Mouse (Mus musculus) forebrain, embryonic 16.5 days (tissue): ENCODE data around the gene Ccdc6. TPM values are rescaled to one million over a fixed set of nuclear protein-coding genes. Genes with fewer than 3 reads are reported as not detected.
A peak's percentile ranks its signal among the peaks of the same experiment; 100 is the strongest.

Experiments used
- ATAC-seq: fragments of 200-750 bp; cut with Nextera tagmentation; 2 replicates; pipeline ENCODE4 v1.8.0; 2017; ENCODE audit warnings: mild to moderate bottlenecking, moderate library complexity
- H3K27ac ChIP-seq: fragments of 300-500 bp; sonication (generic); 2 replicates; pipeline ENCODE4 v1.5.1; 2014; ENCODE audit warnings: low read length, control low read depth
- H3K27me3 ChIP-seq: fragments of 300-500 bp; sonication (generic); replicated peaks from 2 replicates; pipeline ENCODE4 v1.6.1; 2014; ENCODE audit warnings: low read length; ENCODE audit not compliant: control insufficient read depth, insufficient read depth
- H3K36me3 ChIP-seq: fragments of 300-500 bp; sonication (generic); 2 replicates; pipeline ENCODE4 v1.6.1; 2014; ENCODE audit not compliant: control insufficient read depth, insufficient read depth
- H3K4me1 ChIP-seq: fragments of 300-500 bp; sonication (generic); replicated peaks from 2 replicates; pipeline ENCODE4 v1.6.1; 2014; ENCODE audit warnings: low read length; ENCODE audit not compliant: control insufficient read depth, insufficient read depth
- H3K4me2 ChIP-seq: fragments of 300-500 bp; sonication (generic); 2 replicates; pipeline ENCODE4 v1.6.1; 2014; ENCODE audit warnings: mild to moderate bottlenecking, low read length, control low read depth
- H3K4me3 ChIP-seq: fragments of 300-500 bp; sonication (generic); replicated peaks from 2 replicates; pipeline ENCODE4 v1.5.1; 2014; ENCODE audit warnings: mild to moderate bottlenecking, low read length, control low read depth
- H3K9ac ChIP-seq: fragments of 300-500 bp; sonication (generic); replicated peaks from 2 replicates; pipeline ENCODE4 v1.6.1; 2014; ENCODE audit warnings: low read depth, low read length, control low read depth
- H3K9me3 ChIP-seq: fragments of 300-500 bp; sonication (generic); 2 replicates; pipeline ENCODE4 v1.6.1; 2016; ENCODE audit warnings: low read length; ENCODE audit not compliant: control insufficient read depth
- WGBS: fragments of 180-500 bp; shearing (Covaris S2); extraction: QIAGEN DNeasy Blood & Tissue Kit; methylation state at CpG from one replicate; pipeline ENCODE4 v1.1.7; 2014; 5-methylcytosine and 5-hydroxymethylcytosine counted together
- polyA plus RNA-seq: library from polyadenylated mRNA; unstranded; fragments of >200 nt; fragmentation: Nextera tagmentation; extraction: Ambion mirVana; gene quantifications from 2 replicates; pipeline ENCODE4 v1.2.1, GENCODE M21; 2015

The Ccdc6 gene
- polyA plus RNA-seq, 1 experiment from 2014 or later = 18.1 TPM

DNA sequence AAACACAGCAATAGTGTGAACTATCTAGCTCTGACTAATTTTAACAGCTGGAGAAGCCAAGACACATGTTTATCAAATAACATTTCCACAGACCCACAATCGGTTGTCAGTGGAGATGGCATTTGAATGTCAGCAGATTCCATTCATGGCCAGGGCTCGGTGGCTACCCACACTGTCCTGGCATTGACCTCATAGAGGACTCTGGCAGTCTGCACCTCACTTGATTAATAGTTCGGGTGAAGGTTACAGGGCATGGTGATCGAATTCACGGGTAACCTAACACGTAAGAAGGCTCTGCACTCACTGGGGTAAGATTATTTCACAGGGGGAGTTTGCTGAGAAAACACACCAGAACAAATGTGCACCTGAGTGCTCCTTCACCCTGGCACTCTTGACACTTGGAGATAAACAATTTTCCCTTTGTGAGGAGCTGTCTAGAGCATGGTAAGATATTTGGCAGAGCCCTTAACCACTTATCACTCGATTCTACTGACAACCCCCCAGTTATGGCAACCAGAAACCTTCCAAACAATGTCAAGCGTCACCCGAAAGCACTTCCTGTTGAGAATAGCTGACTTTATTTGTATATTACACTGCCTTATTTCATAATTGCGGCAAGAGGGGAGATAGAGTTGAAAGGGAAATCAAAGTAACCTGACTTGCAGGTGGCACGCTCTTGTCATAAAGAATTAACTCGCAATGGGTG is 11.5 kb upstream of the Ccdc6 start:
- Histone ChIP-seq H3K36me3 (no peaks in the 10 kb centered on the region), H3K4me3 (no peak overlapping the region), H3K9ac (no peak overlapping the region), H3K27me3 (no peaks in the 10 kb centered on the region), H3K4me2 (no peak overlapping the region), H3K4me1 (0 out of 2 replicates have a peak, but pooled peaks cover 4% of the 10 kb centered on the region), H3K27ac (no peak overlapping the region), H3K9me3 (no peaks in the 10 kb centered on the region)
- 86% methylated on average over 12 of the region's 12 CpGs for WGBS
- ATAC-seq = no peak

DNA sequence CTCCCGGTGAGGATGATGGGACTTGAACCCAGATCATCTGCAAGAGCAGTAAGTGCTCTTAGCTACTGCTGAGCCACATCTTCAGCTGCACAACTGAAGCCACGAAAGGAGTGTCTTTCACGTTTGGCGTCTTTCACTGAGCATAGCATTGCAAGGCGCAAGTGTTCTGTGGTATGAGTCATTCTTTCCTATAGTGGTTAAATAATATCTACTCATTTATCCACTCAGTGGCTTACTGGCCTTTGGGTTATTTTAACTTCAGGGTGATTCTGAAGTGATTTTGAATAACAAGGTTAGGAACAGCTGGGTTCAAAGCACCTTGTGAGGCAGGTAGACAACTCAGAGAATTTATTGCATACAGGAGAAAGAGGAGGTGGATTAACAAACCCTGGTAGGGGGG is 8.1 kb upstream of the Ccdc6 start:
- H3K4me3 ChIP-seq = no peak overlapping the region
- H3K4me2 ChIP-seq = no peak overlapping the region
- H3K27me3 ChIP-seq = no peaks in the 10 kb centered on the region
- H3K9me3 ChIP-seq = no peaks in the 10 kb centered on the region
- H3K4me1 ChIP-seq = no peaks in the 10 kb centered on the region
- WGBS = 90% methylated on average over 5 of the region's 5 CpGs
- no peak for ATAC-seq
- no peak overlapping the region for H3K9ac ChIP-seq
- no peaks in the 10 kb centered on the region for H3K36me3 ChIP-seq
- no peak overlapping the region for H3K27ac ChIP-seq

GRCm38 (mm10) chr10:70091876-70092462 is 5.0 kb upstream of the Ccdc6 start:
- Histone ChIP-seq H3K36me3 (no peaks in the 10 kb centered on the region), H3K4me1 (peaks cover 12% of the 10 kb centered on the region), H3K9ac (no peak overlapping the region), H3K4me3 (no peak overlapping the region), H3K27ac (no peak overlapping the region), H3K4me2 (no peak overlapping the region), H3K27me3 (no peaks in the 10 kb centered on the region), H3K9me3 (no peaks in the 10 kb centered on the region)
- no peak for ATAC-seq
- WGBS = 79% methylated on average over 4 of the region's 4 CpGs

GRCm38 (mm10) chr10:70093782-70094181 is 3.1 kb upstream of the Ccdc6 start:
- Histone ChIP-seq H3K27me3 (no peaks in the 10 kb centered on the region), H3K9me3 (no peaks in the 10 kb centered on the region), H3K4me1 (peaks cover 20% of the 10 kb centered on the region), H3K4me2 (no peak overlapping the region), H3K27ac (no peak overlapping the region), H3K4me3 (no peak overlapping the region), H3K36me3 (no peaks in the 10 kb centered on the region), H3K9ac (no peak overlapping the region)
- WGBS = 65% methylated on average over 1 of the region's 1 CpGs
- no peak for ATAC-seq

- Histone ChIP-seq H3K9ac (peak overlapping the region; percentile 27), H3K4me2 (peak overlapping the region; percentile 58), H3K36me3 (no peaks in the 10 kb centered on the region), H3K4me3 (peak overlapping the region; percentile 52), H3K4me1 (peaks cover 31% of the 10 kb centered on the region), H3K27ac (no peak overlapping the region), H3K9me3 (no peaks in the 10 kb centered on the region), H3K27me3 (no peaks in the 10 kb centered on the region)
- under 1% methylated on average over 14 of the region's 14 CpGs for WGBS
- ATAC-seq = no peak
These were observed 1.9 kb upstream of the Ccdc6 start for GRCm38 (mm10) chr10:70095031-70095470.

DNA sequence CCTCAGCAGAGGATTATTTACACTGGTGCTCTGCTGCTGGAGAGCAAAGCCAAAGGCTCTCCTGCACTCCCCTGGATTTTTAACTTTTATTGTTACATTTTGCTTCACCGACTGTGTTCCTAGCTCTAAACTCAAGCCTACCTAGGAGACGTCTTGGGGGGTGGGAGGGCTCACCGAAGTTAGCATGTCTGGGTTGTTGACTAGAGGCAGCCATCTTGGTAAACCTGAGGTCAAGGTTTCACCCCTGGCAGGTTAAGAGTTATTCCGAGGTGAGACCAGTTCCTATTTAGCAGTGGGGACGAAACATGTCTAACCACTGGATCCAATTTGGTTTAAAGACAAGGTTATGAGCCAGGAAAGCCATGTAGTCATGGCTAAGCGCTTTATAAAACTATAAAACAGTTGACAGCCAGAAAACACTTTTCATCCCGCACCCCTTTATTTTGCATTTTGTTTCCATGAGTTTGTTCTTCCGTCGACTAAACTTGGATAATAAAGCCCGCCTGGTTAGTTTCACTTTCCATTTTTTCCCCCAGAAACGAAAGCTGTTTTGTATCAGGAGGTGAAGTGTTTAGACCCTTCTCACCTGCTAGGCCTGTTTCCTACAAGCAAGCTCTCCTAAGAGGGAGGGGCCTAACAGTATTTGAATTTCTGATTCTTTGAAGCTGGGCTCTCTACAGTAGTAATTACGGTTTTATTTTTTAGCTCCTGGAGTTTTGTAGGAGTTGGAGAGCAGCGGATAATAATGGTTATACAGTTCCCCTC is 1.2 kb upstream of the Ccdc6 start:
- Histone ChIP-seq H3K27me3 (no peaks in the 10 kb centered on the region), H3K9ac (peak overlapping the region; percentile 27; the same call in 1 of the 2 replicates), H3K4me2 (peak overlapping the region; percentile 58), H3K4me3 (peak overlapping the region; percentile 52), H3K4me1 (peaks cover 31% of the 10 kb centered on the region), H3K9me3 (no peaks in the 10 kb centered on the region), H3K27ac (no peak overlapping the region), H3K36me3 (no peaks in the 10 kb centered on the region)
- WGBS = 23% methylated on average over 13 of the region's 13 CpGs
- no peak for ATAC-seq

DNA sequence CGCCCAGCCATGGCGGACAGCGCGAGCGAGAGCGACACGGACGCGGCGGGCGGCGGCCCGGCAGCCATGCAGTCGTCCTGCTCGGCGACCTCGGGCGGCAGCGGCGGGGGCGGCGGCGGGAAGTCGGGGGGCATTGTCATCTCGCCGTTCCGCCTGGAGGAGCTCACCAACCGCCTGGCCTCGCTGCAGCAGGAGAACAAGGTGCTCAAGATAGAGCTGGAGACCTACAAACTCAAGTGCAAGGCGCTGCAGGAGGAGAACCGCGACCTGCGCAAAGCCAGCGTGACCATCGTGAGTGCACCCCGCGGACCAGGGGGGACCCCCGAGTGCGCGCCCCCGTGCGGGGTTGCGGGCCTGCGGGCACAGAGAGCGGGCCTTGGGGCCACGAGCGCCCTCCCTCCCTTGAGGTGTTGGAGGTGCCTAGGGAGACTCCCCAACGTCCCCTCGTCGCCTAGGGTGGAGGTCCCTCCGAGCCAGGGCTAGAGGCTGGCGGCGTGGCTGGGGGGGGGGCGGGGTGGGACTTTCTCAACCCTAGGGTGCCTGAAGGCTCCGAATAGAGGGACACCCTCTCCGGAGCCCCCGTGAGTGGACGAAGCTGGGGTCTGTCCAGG is 475 bp downstream of the Ccdc6 start:
- peak overlapping the region; percentile 96 for H3K4me3 ChIP-seq
- ATAC-seq = peak; percentile 14
- peak overlapping the region; percentile 80 for H3K27ac ChIP-seq
- peak overlapping the region; percentile 91 for H3K9ac ChIP-seq
- H3K27me3 ChIP-seq = no peaks in the 10 kb centered on the region
- peak overlapping the region; percentile 93 for H3K4me2 ChIP-seq
- H3K36me3 ChIP-seq = 0 out of 2 replicates have a peak, but pooled peaks cover 2% of the 10 kb centered on the region
- H3K9me3 ChIP-seq = no peaks in the 10 kb centered on the region
- peaks cover 31% of the 10 kb centered on the region for H3K4me1 ChIP-seq
- WGBS = under 1% methylated on average over 51 of the region's 58 CpGs

GRCm38 (mm10) chr10:70097911-70098569 is 1.1 kb downstream of the Ccdc6 start:
- peak overlapping the region; percentile 80 for H3K27ac ChIP-seq
- under 1% methylated on average over 29 of the region's 29 CpGs for WGBS
- H3K27me3 ChIP-seq = no peaks in the 10 kb centered on the region
- H3K4me2 ChIP-seq = peak overlapping the region; percentile 93
- H3K4me1 ChIP-seq = peaks cover 31% of the 10 kb centered on the region
- H3K9me3 ChIP-seq = no peaks in the 10 kb centered on the region
- peak overlapping the region; percentile 96 for H3K4me3 ChIP-seq
- peak; percentile 41 for ATAC-seq
- H3K9ac ChIP-seq = peak overlapping the region; percentile 91
- H3K36me3 ChIP-seq = 0 out of 2 replicates have a peak, but pooled peaks cover 2% of the 10 kb centered on the region
